Mouse (Mus musculus): ENCODE data around the gene Cdc20b. TPM values are rescaled to one million over a fixed set of nuclear protein-coding genes. Genes with fewer than 3 reads are reported as not detected.
A peak's percentile ranks its signal among the peaks of the same experiment; 100 is the strongest.

Cdc20b gene
- polyA plus RNA-seq, 1 experiment: not detected

DNA sequence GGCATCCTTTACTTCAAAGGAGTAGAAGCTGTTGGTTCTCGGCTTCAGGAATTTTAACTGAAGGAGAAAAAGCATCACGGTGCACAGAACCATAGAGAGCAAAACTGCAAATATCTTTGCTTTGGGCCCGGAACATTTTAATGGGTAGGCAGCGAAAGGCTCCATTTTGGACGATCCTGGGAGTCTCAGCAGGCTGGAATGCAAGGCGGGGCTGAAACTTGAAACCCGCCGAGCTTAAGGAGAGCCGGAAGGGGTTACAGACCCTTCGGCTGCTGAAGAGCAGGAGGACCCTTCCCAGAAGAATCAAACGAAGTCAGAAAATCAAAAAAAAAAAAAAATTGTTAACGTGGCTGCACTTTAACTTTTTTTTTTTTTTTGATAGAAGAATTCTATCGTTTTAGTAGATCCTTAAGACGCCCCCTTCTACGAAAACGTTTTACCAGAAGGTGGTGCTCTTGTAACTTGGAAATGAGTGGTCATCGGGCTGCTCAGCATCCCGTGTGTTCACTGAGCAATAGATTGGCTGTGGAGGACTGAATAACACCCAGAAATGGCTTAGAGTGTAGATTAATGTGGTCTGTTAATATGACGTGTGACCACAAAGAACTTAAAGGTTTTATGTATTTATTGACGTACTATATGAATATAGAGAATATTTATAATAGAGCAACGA is 11.4 kb downstream of the Cdc20b start, which contains the start of gene Gpx8:
TSS of gene Gpx8 (minus strand) at position 200 of the 673 bp plus-strand sequence.
- TF ChIP-seq POLR2A (IDR thresholded peaks at IDR 0.05; ENCODE audit: low read depth, low read length) (peak; percentile 84), CTCF (IDR thresholded peaks at IDR 0.05; ENCODE audit: borderline replicate concordance, insufficient read depth, low read length) (no peak)
- Histone ChIP-seq H3K4me1 (ENCODE audit: control insufficient read depth, insufficient read depth, low read length) (peaks cover 14% of the 10 kb centered on the region), H3K27ac (ENCODE audit: insufficient read depth, low read length) (peak within 1 kb of the TSS; percentile 99), H3K4me3 (ENCODE audit: insufficient read depth, low read length) (peak within 1 kb of the TSS; percentile 77)

GRCm38 (mm10) chr13:113047018-113047417 is 12.1 kb downstream of the Cdc20b start:
- Histone ChIP-seq H3K4me3 (ENCODE audit: insufficient read depth, low read length) (no peak overlapping the region), H3K27ac (ENCODE audit: insufficient read depth, low read length) (no peak overlapping the region), H3K4me1 (ENCODE audit: control insufficient read depth, insufficient read depth, low read length) (peaks cover 14% of the 10 kb centered on the region)
- TF ChIP-seq CTCF (IDR thresholded peaks at IDR 0.05; ENCODE audit: borderline replicate concordance, insufficient read depth, low read length) (no peak), POLR2A (IDR thresholded peaks at IDR 0.05; ENCODE audit: low read depth, low read length) (no peak)

GRCm38 (mm10) chr13:113047647-113048046 is 12.7 kb downstream of the Cdc20b start:
- Histone ChIP-seq H3K4me1 (ENCODE audit: control insufficient read depth, insufficient read depth, low read length) (peaks cover 14% of the 10 kb centered on the region), H3K4me3 (ENCODE audit: insufficient read depth, low read length) (no peak overlapping the region), H3K27ac (ENCODE audit: insufficient read depth, low read length) (no peak overlapping the region)
- TF ChIP-seq POLR2A (IDR thresholded peaks at IDR 0.05; ENCODE audit: low read depth, low read length) (no peak), CTCF (IDR thresholded peaks at IDR 0.05; ENCODE audit: borderline replicate concordance, insufficient read depth, low read length) (no peak)

DNA sequence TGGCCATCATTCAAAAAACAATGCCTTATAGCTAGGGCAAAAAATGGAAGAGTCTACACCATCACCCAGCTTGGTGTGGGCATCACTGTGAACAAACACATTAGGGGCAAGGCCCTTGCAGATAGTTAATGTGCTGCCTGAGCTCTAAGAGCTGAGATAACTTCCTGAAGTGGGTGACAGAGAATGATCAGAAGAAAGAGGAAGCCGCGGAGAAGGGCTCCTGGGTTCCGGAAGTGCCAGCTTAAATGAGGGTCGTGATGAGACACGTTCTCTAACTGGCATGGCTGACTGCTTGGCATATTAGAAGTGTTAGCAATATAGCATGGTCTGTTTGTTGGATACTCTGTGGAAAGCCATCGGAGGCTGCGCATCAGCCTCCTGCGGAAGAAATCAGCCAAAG is 19.3 kb downstream of the Cdc20b start:
- TF ChIP-seq CTCF (IDR thresholded peaks at IDR 0.05; ENCODE audit: borderline replicate concordance, insufficient read depth, low read length) (no peak), POLR2A (IDR thresholded peaks at IDR 0.05; ENCODE audit: low read depth, low read length) (no peak)
- Histone ChIP-seq H3K27ac (ENCODE audit: insufficient read depth, low read length) (no peak overlapping the region), H3K4me1 (ENCODE audit: control insufficient read depth, insufficient read depth, low read length) (peaks cover 5% of the 10 kb centered on the region; the same call in 1 of the 2 replicates)

GRCm38 (mm10) chr13:113055826-113056225 is 20.9 kb downstream of the Cdc20b start:
- no peaks in the 10 kb centered on the region for H3K4me1 ChIP-seq (ENCODE audit: control insufficient read depth, insufficient read depth, low read length)
- H3K4me3 ChIP-seq (ENCODE audit: insufficient read depth, low read length): no peak overlapping the region
- no peak overlapping the region for H3K27ac ChIP-seq (ENCODE audit: insufficient read depth, low read length)
- TF ChIP-seq CTCF (IDR thresholded peaks at IDR 0.05; ENCODE audit: borderline replicate concordance, insufficient read depth, low read length) (peak; percentile 25; the same call in 1 of the 2 replicates), POLR2A (IDR thresholded peaks at IDR 0.05; ENCODE audit: low read depth, low read length) (no peak)

More for the DNA sequence above, 19.3 kb downstream of the Cdc20b start:
- H3K4me3 ChIP-seq (ENCODE audit: insufficient read depth, low read length): no peak overlapping the region

- TF ChIP-seq CTCF (IDR thresholded peaks at IDR 0.05; ENCODE audit: borderline replicate concordance, insufficient read depth, low read length) (no peak), POLR2A (IDR thresholded peaks at IDR 0.05; ENCODE audit: low read depth, low read length) (no peak)
- Histone ChIP-seq H3K27ac (ENCODE audit: insufficient read depth, low read length) (no peak overlapping the region), H3K4me3 (ENCODE audit: insufficient read depth, low read length) (no peak overlapping the region), H3K4me1 (ENCODE audit: control insufficient read depth, insufficient read depth, low read length) (no peaks in the 10 kb centered on the region)
These were observed 26.8 kb downstream of the Cdc20b start for GRCm38 (mm10) chr13:113061746-113062145.

DNA sequence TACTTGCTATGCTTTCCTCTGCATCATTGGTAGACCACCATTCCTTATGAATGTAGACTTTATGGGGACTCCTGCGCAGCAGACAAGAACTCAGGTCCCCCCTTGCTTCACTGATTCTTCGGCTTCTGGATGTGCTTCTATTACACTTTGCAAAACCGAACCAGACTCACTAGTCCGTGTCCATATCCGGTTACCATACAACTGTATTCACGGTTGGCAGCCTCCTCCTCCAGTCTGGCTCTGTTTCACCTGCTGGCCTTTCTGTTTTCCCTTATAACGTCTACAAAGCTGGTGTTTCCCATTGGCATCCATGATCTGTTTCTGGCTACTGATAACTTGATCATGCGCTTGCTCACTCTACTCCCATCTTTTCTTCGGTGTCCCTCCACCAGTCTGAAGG is 29.6 kb downstream of the Cdc20b start:
- H3K27ac ChIP-seq (ENCODE audit: insufficient read depth, low read length): no peak overlapping the region
- H3K4me1 ChIP-seq (ENCODE audit: control insufficient read depth, insufficient read depth, low read length): no peaks in the 10 kb centered on the region
- no peak for TF ChIP-seq CTCF (IDR thresholded peaks at IDR 0.05; ENCODE audit: borderline replicate concordance, insufficient read depth, low read length)
- TF ChIP-seq POLR2A (IDR thresholded peaks at IDR 0.05; ENCODE audit: low read depth, low read length): no peak
- H3K4me3 ChIP-seq (ENCODE audit: insufficient read depth, low read length): no peak overlapping the region

- no peak for TF ChIP-seq POLR2A (IDR thresholded peaks at IDR 0.05; ENCODE audit: low read depth, low read length)
- no peak for TF ChIP-seq CTCF (IDR thresholded peaks at IDR 0.05; ENCODE audit: borderline replicate concordance, insufficient read depth, low read length)
- H3K27ac ChIP-seq (ENCODE audit: insufficient read depth, low read length): no peak overlapping the region
- H3K4me3 ChIP-seq (ENCODE audit: insufficient read depth, low read length): no peak overlapping the region
- H3K4me1 ChIP-seq (ENCODE audit: control insufficient read depth, insufficient read depth, low read length): no peaks in the 10 kb centered on the region
These were observed 44.1 kb downstream of the Cdc20b start for GRCm38 (mm10) chr13:113079021-113079420.

DNA sequence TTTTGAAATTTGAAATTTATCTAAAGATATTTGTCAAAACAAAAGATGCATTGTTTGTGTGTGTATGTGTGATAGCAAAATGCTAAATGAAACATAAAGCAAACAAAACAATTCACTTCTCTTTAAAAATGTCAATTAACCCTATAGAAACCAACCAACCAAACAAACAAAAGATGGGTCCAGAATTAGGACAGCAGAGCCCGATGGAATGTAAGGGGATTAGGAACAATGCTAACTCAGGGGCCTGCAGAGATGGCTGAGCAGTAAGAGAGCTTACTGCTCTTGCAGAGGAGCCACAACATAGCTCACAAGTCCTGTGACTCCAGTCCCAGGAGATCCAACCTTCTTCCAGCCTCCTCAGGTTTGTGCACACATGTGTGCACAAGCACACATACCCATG is 47.2 kb downstream of the Cdc20b start:
- no peak for TF ChIP-seq CTCF (IDR thresholded peaks at IDR 0.05; ENCODE audit: borderline replicate concordance, insufficient read depth, low read length)
- no peak for TF ChIP-seq POLR2A (IDR thresholded peaks at IDR 0.05; ENCODE audit: low read depth, low read length)
- Histone ChIP-seq H3K4me1 (ENCODE audit: control insufficient read depth, insufficient read depth, low read length) (no peaks in the 10 kb centered on the region), H3K27ac (ENCODE audit: insufficient read depth, low read length) (no peak overlapping the region), H3K4me3 (ENCODE audit: insufficient read depth, low read length) (no peak overlapping the region)

DNA sequence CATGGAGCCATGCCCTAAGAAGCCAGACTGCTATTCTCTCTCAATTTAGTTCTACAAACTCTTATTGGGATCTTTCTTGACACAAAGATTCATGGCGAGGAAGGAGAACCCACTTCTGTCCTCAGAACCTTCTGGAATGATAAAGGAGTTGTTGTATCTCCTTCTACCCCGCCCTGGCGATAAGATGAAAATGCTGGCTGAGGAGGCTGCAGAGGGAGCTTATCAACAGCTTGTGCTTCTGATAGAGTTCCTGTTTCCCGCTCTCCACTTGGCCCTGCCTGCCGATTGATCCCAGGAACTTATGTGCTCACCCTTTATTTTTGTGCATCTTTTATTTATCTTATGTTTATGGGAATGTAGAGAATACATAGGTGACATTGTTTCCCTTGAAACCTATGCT is 49.8 kb downstream of the Cdc20b start:
- Histone ChIP-seq H3K4me3 (ENCODE audit: insufficient read depth, low read length) (no peak overlapping the region), H3K27ac (ENCODE audit: insufficient read depth, low read length) (no peak overlapping the region), H3K4me1 (ENCODE audit: control insufficient read depth, insufficient read depth, low read length) (no peaks in the 10 kb centered on the region)
- TF ChIP-seq CTCF (IDR thresholded peaks at IDR 0.05; ENCODE audit: borderline replicate concordance, insufficient read depth, low read length) (no peak), POLR2A (IDR thresholded peaks at IDR 0.05; ENCODE audit: low read depth, low read length) (no peak)
